Mouse (Mus musculus) heart, postnatal 0 days (tissue): ENCODE measurements at regions not wholly inside any gene's neighbourhood (a gene's known extent, or its start where the extent isn't known, plus 50 kb on each side); places are given as distances from the start of the nearest gene placed in this dataset.

Experiments
- ATAC-seq: fragments of 200-750 bp; cut with Nextera tagmentation; 2 replicates; pipeline ENCODE4 v1.8.0; 2017; ENCODE audit warnings: low read depth, moderate number of reproducible peaks, moderate library complexity; ENCODE audit not compliant: insufficient read depth
- DNase-seq: peaks from one replicate; pipeline ENCODE4 v3.0.0-alpha.2; 2016; ENCODE audit warnings: low spot score
- H3K27ac ChIP-seq: fragments of 300-500 bp; sonication (generic); 2 replicates; pipeline ENCODE4 v1.5.1; 2014; ENCODE audit warnings: low read depth, mild to moderate bottlenecking
- H3K27me3 ChIP-seq: fragments of 300-500 bp; sonication (generic); 2 replicates; pipeline ENCODE4 v1.6.1; 2014; ENCODE audit warnings: low read length, mixed read lengths; ENCODE audit not compliant: control insufficient read depth, insufficient read depth
- H3K36me3 ChIP-seq: fragments of 300-500 bp; sonication (generic); replicated peaks from 2 replicates; pipeline ENCODE4 v1.6.1; 2014; ENCODE audit warnings: low read length, mixed read lengths; ENCODE audit not compliant: control insufficient read depth, insufficient read depth
- H3K4me1 ChIP-seq: fragments of 300-500 bp; sonication (generic); 2 replicates; pipeline ENCODE4 v1.6.1; 2014; ENCODE audit warnings: antibody characterized with exemption; ENCODE audit not compliant: control insufficient read depth, insufficient read depth
- H3K4me2 ChIP-seq: fragments of 300-500 bp; sonication (generic); 2 replicates; pipeline ENCODE4 v1.6.1; 2014; ENCODE audit warnings: low read depth, mild to moderate bottlenecking, low read length, moderate library complexity
- H3K4me3 ChIP-seq: fragments of 300-500 bp; sonication (generic); 2 replicates; pipeline ENCODE4 v1.5.1; 2014; ENCODE audit warnings: low read depth, low read length
- H3K9ac ChIP-seq: fragments of 300-500 bp; sonication (generic); replicated peaks from 2 replicates; pipeline ENCODE4 v1.6.1; 2014; ENCODE audit warnings: low read depth, low read length, mixed read lengths
- H3K9me3 ChIP-seq: fragments of 300-500 bp; sonication (generic); replicated peaks from 2 replicates; pipeline ENCODE4 v1.6.1; 2016; ENCODE audit warnings: low read length; ENCODE audit not compliant: control insufficient read depth
- CTCF ChIP-seq: IDR thresholded peaks from 2 replicates; pipeline ENCODE4 v1.5.1; 2016; ENCODE audit warnings: antibody characterized with exemption, control low read depth, low read depth
- EP300 ChIP-seq: IDR thresholded peaks from 2 replicates; pipeline ENCODE4 v1.6.1; 2016; ENCODE audit warnings: antibody characterized with exemption, low read depth
- WGBS: fragments of 180-500 bp; shearing (Covaris S2); extraction: QIAGEN DNeasy Blood & Tissue Kit; methylation state at CpG from one replicate; pipeline ENCODE4 v1.1.7; 2014; 5-methylcytosine and 5-hydroxymethylcytosine counted together

DNA sequence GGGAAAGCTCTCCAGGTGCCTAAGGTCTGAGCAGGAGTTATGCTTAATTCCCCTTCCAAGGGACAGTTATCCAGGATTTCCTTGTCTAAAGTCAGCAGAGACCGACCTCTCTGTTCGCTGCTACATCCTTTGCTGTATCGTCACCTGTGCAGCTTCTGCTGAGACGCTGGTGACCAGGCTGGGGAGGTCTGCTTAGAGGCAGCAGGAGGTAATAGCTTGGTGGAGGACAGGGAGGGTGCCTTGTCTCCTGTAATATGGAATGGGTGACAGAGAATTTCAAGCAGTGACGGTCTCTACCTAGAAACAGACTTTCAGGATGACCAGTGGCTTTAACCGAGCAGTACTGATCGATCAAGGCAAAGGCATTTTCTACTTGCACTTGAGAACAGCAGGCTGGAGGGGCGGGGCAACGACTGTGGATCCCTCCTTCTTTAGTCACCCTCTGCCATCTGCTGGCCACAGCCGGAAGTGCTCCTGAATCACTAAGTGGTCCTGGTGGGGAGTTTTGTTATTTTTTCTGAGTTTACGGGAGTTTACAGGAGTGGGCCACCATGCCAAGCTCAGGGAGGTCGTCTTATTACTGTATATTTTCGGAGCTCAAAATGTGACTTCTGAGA lies 50.7 kb upstream of the Smyd2 start:
- no peak overlapping the region for H3K4me3 ChIP-seq
- WGBS, result 8% methylated on average over 13 of the region's 13 CpGs

More for the DNA sequence above, 50.7 kb upstream of the Smyd2 start:
- Histone ChIP-seq H3K9ac (0 out of 2 replicates have a peak overlapping the region, but pooled peaks have one; percentile 9), H3K36me3 (no peaks in the 10 kb centered on the region), H3K4me2 (peak overlapping the region; percentile 45), H3K9me3 (no peaks in the 10 kb centered on the region), H3K27ac (no peak overlapping the region), H3K27me3 (no peaks in the 10 kb centered on the region), H3K4me1 (0 out of 2 replicates have a peak, but pooled peaks cover 4% of the 10 kb centered on the region)
- TF ChIP-seq CTCF (peak; percentile 90), EP300 (no peak)
- DNase-seq (peak; percentile 84), ATAC-seq (peak; percentile 76)
